Mouse (Mus musculus): Measurements from ENCODE around the gene Prkag2.

DNA sequence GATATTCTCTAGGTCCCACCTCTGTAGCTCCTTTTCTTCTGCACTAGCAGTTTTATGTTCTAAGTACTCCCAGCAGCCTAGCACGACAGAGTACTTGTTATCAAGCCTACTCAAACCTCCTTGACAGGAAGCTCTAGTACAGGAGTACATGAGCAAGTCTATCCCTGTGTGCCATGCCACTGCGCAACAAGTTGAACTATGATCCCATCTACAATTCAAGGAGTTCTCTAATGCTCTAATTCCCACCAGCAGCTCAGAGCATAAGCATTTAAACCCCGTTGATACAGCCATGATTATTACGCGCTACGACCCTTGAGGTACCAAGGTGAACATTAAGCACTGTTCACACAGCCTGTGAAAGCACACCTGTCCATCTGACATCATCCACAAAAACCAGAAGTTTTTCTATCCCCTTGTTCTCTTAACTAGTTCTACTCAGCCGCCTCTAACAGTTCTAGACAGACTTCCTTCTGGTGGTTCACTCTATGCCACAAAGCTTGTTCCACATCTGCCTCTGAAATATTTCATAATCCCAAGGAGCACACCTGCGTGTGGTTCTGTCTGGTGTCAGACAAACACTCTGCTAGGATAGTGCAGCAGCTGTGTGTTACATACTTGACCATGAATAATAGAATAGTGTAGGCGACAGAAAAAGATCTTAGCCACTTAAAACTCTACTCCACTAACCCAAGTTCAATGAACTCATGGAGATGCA lies 274.2 kb downstream of the Prkag2 start:
- TF ChIP-seq CTCF (IDR thresholded peaks at IDR 0.05; ENCODE audit: extremely low read depth, insufficient read depth, low read length) (no peak), POLR2A (IDR thresholded peaks at IDR 0.05; ENCODE audit: extremely low read depth, insufficient read depth, low read length) (no peak)

Data from cortical plate, adult 2 months (tissue).